Mouse (Mus musculus) thymus, postnatal 4 days (tissue): ENCODE measurements around the gene Gm28919.
"Not testable (repeated sequence)": the region's sequence is repeated elsewhere in the genome, so short reads cannot be mapped to it uniquely, and the experiment has no call there.

Experiments
- DNase-seq: peaks from one replicate; pipeline ENCODE4 v3.0.0; 2021

Gene Gm28919

GRCm38 (mm10) chrY:6583246-6583645 lies at the start of gene Gm28919:
TSS of gene Gm28919 (plus strand) at chrY:6583546.
- not testable (repeated sequence) for DNase-seq
